Mouse (Mus musculus) limb, embryonic 10.5 days (tissue): ENCODE measurements around the gene Ubxn1. TPM values are rescaled to one million over a fixed set of nuclear protein-coding genes. Genes with fewer than 3 reads are reported as not detected.
A peak's percentile ranks its signal among the peaks of the same experiment; 100 is the strongest.
"Not testable (repeated sequence)": the region's sequence is repeated elsewhere in the genome, so short reads cannot be mapped to it uniquely, and the experiment has no call there.

ENCODE experiments used
- DNase-seq: peaks from one replicate; pipeline ENCODE4 v3.0.0-alpha.2; 2017; ENCODE audit warnings: low spot score
- H3K27ac ChIP-seq: fragments of 300-500 bp; sonication (generic); 2 replicates; pipeline ENCODE4 v1.5.1; 2016; ENCODE audit warnings: mild to moderate bottlenecking
- H3K27me3 ChIP-seq: fragments of 300-500 bp; sonication (generic); 2 replicates; pipeline ENCODE4 v1.6.1; 2016; ENCODE audit warnings: low read depth, mild to moderate bottlenecking; ENCODE audit not compliant: poor library complexity, severe bottlenecking
- H3K36me3 ChIP-seq: fragments of 300-500 bp; sonication (generic); 2 replicates; pipeline ENCODE4 v1.6.1; 2016; ENCODE audit warnings: mild to moderate bottlenecking, moderate library complexity
- H3K4me1 ChIP-seq: fragments of 300-500 bp; sonication (generic); 2 replicates; pipeline ENCODE4 v1.6.1; 2016
- H3K4me3 ChIP-seq: fragments of 300-500 bp; sonication (generic); 2 replicates; pipeline ENCODE4 v1.5.1; 2016; ENCODE audit warnings: mild to moderate bottlenecking, moderate library complexity
- H3K9me3 ChIP-seq: fragments of 300-500 bp; sonication (generic); replicated peaks from 2 replicates; pipeline ENCODE4 v1.6.1; 2016; ENCODE audit warnings: mild to moderate bottlenecking
- WGBS: fragments of 180-500 bp; shearing (Covaris S2); methylation state at CpG from one replicate; pipeline ENCODE4 v1.1.7; 2016; 5-methylcytosine and 5-hydroxymethylcytosine counted together
- polyA plus RNA-seq: library from polyadenylated mRNA; unstranded; fragments of >200 nt; fragmentation: Nextera tagmentation; extraction: Ambion mirVana; gene quantifications from 2 replicates; pipeline ENCODE4 v1.2.1, GENCODE M21; 2016

Gene Ubxn1
- polyA plus RNA-seq, 1 experiment from 2014 or later = 211 TPM

GRCm38 (mm10) chr19:8896231-8896630 is 24.9 kb downstream of the Ubxn1 start:
- H3K4me3 ChIP-seq, H3K27ac ChIP-seq, DNase-seq, H3K27me3 ChIP-seq, H3K9me3 ChIP-seq: not testable (repeated sequence)
- Histone ChIP-seq H3K36me3 (peaks cover 51% of the 10 kb centered on the region), H3K4me1 (peaks cover 33% of the 10 kb centered on the region)
- 91% methylated on average over 5 of the region's 5 CpGs for WGBS

GRCm38 (mm10) chr19:8897211-8897864 is 26.0 kb downstream of the Ubxn1 start:
- Histone ChIP-seq H3K4me3 (peak overlapping the region; percentile 90), H3K27ac (peak overlapping the region; percentile 94), H3K4me1 (peaks cover 33% of the 10 kb centered on the region), H3K36me3 (peaks cover 57% of the 10 kb centered on the region)
- DNase-seq = peak; percentile 49
- H3K9me3 ChIP-seq, H3K27me3 ChIP-seq: not testable (repeated sequence)
- 27% methylated on average over 21 of the region's 21 CpGs for WGBS

- Histone ChIP-seq H3K9me3 (no peaks in the 10 kb centered on the region), H3K4me1 (peaks cover 33% of the 10 kb centered on the region), H3K4me3 (peak within 1 kb of the TSS; percentile 90), H3K27ac (peak within 1 kb of the TSS; percentile 94), H3K36me3 (peaks cover 61% of the 10 kb centered on the region), H3K27me3 (no peaks in the 10 kb centered on the region)
- under 1% methylated on average over 53 of the region's 53 CpGs for WGBS
- DNase-seq = peak; percentile 96
These were observed 26.7 kb downstream of the Ubxn1 start, which contains the start of gene Ganab for GRCm38 (mm10) chr19:8897865-8898495. Gene Ganab (plus strand): TSS chr19:8898071.

GRCm38 (mm10) chr19:8898576-8898975 is 27.3 kb downstream of the Ubxn1 start:
- Histone ChIP-seq H3K4me3 (peak overlapping the region; percentile 90), H3K9me3 (no peaks in the 10 kb centered on the region), H3K27ac (peak overlapping the region; percentile 94), H3K4me1 (peaks cover 31% of the 10 kb centered on the region), H3K27me3 (no peaks in the 10 kb centered on the region), H3K36me3 (peaks cover 67% of the 10 kb centered on the region)
- 16% methylated on average over 13 of the region's 13 CpGs for WGBS
- DNase-seq = no peak

- Histone ChIP-seq H3K36me3 (peaks cover 72% of the 10 kb centered on the region), H3K4me1 (peaks cover 27% of the 10 kb centered on the region), H3K27ac (0 out of 2 replicates have a peak overlapping the region, but pooled peaks have one; percentile 94), H3K4me3 (peak overlapping the region; percentile 90), H3K27me3 (no peaks in the 10 kb centered on the region), H3K9me3 (no peaks in the 10 kb centered on the region)
- 69% methylated on average over 3 of the region's 3 CpGs for WGBS
- no peak for DNase-seq
These were observed 27.8 kb downstream of the Ubxn1 start for GRCm38 (mm10) chr19:8899079-8899478.

- peaks cover 10% of the 10 kb centered on the region for H3K4me1 ChIP-seq
- peaks cover 83% of the 10 kb centered on the region for H3K36me3 ChIP-seq
- WGBS = 96% methylated on average over 5 of the region's 5 CpGs
- no peak for DNase-seq
- no peak overlapping the region for H3K27ac ChIP-seq
- H3K4me3 ChIP-seq = no peak overlapping the region
- no peaks in the 10 kb centered on the region for H3K27me3 ChIP-seq
- H3K9me3 ChIP-seq = no peaks in the 10 kb centered on the region
These were observed 32.1 kb downstream of the Ubxn1 start for GRCm38 (mm10) chr19:8903412-8903811.

- no peaks in the 10 kb centered on the region for H3K4me1 ChIP-seq
- 92% methylated on average over 6 of the region's 6 CpGs for WGBS
- no peak for DNase-seq
- H3K27ac ChIP-seq = no peak overlapping the region
- peaks cover 99% of the 10 kb centered on the region for H3K36me3 ChIP-seq
- H3K27me3 ChIP-seq = no peaks in the 10 kb centered on the region
- no peaks in the 10 kb centered on the region for H3K9me3 ChIP-seq
- no peak overlapping the region for H3K4me3 ChIP-seq
These were observed 37.2 kb downstream of the Ubxn1 start for GRCm38 (mm10) chr19:8908531-8908930.

- Histone ChIP-seq H3K27ac (no peak overlapping the region), H3K4me3 (no peak overlapping the region), H3K9me3 (no peaks in the 10 kb centered on the region), H3K4me1 (no peaks in the 10 kb centered on the region), H3K27me3 (no peaks in the 10 kb centered on the region), H3K36me3 (peaks cover 100% of the 10 kb centered on the region)
- DNase-seq = no peak
- 96% methylated on average over 5 of the region's 5 CpGs for WGBS
These were observed 40.5 kb downstream of the Ubxn1 start for GRCm38 (mm10) chr19:8911810-8912209.

GRCm38 (mm10) chr19:8914212-8914611 is 42.9 kb downstream of the Ubxn1 start:
- H3K4me3 ChIP-seq = no peak overlapping the region
- no peak overlapping the region for H3K27ac ChIP-seq
- no peaks in the 10 kb centered on the region for H3K27me3 ChIP-seq
- DNase-seq = no peak
- WGBS = 98% methylated on average over 3 of the region's 3 CpGs
- no peaks in the 10 kb centered on the region for H3K9me3 ChIP-seq
- peaks cover 84% of the 10 kb centered on the region for H3K36me3 ChIP-seq
- H3K4me1 ChIP-seq = no peaks in the 10 kb centered on the region

- Histone ChIP-seq H3K9me3 (no peaks in the 10 kb centered on the region), H3K27ac (no peak overlapping the region), H3K4me3 (no peak overlapping the region), H3K36me3 (peaks cover 50% of the 10 kb centered on the region), H3K27me3 (no peaks in the 10 kb centered on the region), H3K4me1 (peaks cover 16% of the 10 kb centered on the region)
- WGBS = 91% methylated on average over 3 of the region's 3 CpGs
- DNase-seq = no peak
These were observed 47.7 kb downstream of the Ubxn1 start for GRCm38 (mm10) chr19:8919000-8919399.

GRCm38 (mm10) chr19:8919684-8920072 is 48.4 kb downstream of the Ubxn1 start:
- Histone ChIP-seq H3K9me3 (no peaks in the 10 kb centered on the region), H3K36me3 (peaks cover 49% of the 10 kb centered on the region), H3K27ac (peak overlapping the region; percentile 90), H3K27me3 (no peaks in the 10 kb centered on the region), H3K4me3 (peak overlapping the region; percentile 85), H3K4me1 (peaks cover 16% of the 10 kb centered on the region)
- DNase-seq = no peak
- WGBS = 72% methylated on average over 6 of the region's 6 CpGs

- Histone ChIP-seq H3K4me1 (peaks cover 16% of the 10 kb centered on the region), H3K27ac (peak within 1 kb of the TSS; percentile 90), H3K9me3 (no peaks in the 10 kb centered on the region), H3K36me3 (peaks cover 45% of the 10 kb centered on the region), H3K27me3 (no peaks in the 10 kb centered on the region), H3K4me3 (peak within 1 kb of the TSS; percentile 85)
- 3% methylated on average over 50 of the region's 50 CpGs for WGBS
- DNase-seq = peak; percentile 98
These were observed 48.9 kb downstream of the Ubxn1 start, which contains the start of gene B3gat3 for GRCm38 (mm10) chr19:8920073-8920736. Gene B3gat3 (plus strand): TSS chr19:8920374.

GRCm38 (mm10) chr19:8920836-8921291 is 49.6 kb downstream of the Ubxn1 start:
- Histone ChIP-seq H3K4me3 (peak overlapping the region; percentile 85), H3K27ac (peak overlapping the region; percentile 90), H3K4me1 (peaks cover 16% of the 10 kb centered on the region), H3K27me3 (no peaks in the 10 kb centered on the region), H3K9me3 (no peaks in the 10 kb centered on the region), H3K36me3 (peaks cover 45% of the 10 kb centered on the region)
- peak; percentile 46 for DNase-seq
- WGBS = 3% methylated on average over 6 of the region's 6 CpGs
